Mouse (Mus musculus) neutrophil, adult 65 days (primary cell): ENCODE measurements around the gene Mtf1. TPM values are rescaled to one million over a fixed set of nuclear protein-coding genes. Genes with fewer than 3 reads are reported as not detected.

Experiments used
- total RNA-seq: library from RNA; stranded (reverse); gene quantifications from 2 replicates; pipeline ENCODE4 v1.2.4, GENCODE M21; 2023

Gene Mtf1
- 66.4 and 67.3 TPM in 2 replicates for total RNA-seq

DNA sequence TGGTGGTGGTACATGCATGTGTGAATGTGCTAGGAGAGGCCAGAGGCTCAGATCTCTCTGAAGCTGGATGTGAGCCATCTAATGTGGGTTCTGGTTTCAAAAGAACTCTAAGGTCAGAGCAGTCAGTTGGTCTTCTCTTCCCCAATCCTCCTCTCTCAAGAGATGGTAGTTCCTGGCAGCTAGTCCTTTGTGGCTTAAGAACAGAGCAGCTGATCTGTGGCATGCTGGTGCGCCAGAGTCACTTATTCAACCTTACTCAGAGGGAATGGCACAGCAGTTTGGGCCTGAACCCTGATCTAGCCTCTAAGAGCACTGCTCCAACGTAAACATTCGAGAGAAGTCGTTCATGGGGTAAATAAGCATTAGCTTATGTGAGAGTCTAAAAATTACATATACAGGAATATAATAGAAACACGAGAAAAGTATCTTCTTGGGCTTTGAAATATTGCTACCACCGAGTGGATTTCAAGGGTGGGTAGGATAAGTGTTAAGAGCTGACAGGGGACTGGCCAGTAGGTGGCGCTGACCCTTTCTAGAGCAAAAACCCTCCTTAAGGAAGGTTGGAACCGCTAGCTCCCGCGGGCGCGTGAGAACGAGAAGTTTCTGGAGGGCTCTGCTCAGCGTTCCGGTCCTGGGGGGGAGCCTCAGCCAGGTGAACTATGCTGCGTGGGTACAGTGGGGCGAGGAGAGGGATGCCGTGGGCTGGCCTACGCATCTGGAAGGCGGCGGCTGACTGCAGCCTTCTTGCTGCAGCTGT lies at the start of gene Mtf1:
Mtf1 (plus strand) TSS at position 553 of the 757 bp plus-strand sequence.

DNA sequence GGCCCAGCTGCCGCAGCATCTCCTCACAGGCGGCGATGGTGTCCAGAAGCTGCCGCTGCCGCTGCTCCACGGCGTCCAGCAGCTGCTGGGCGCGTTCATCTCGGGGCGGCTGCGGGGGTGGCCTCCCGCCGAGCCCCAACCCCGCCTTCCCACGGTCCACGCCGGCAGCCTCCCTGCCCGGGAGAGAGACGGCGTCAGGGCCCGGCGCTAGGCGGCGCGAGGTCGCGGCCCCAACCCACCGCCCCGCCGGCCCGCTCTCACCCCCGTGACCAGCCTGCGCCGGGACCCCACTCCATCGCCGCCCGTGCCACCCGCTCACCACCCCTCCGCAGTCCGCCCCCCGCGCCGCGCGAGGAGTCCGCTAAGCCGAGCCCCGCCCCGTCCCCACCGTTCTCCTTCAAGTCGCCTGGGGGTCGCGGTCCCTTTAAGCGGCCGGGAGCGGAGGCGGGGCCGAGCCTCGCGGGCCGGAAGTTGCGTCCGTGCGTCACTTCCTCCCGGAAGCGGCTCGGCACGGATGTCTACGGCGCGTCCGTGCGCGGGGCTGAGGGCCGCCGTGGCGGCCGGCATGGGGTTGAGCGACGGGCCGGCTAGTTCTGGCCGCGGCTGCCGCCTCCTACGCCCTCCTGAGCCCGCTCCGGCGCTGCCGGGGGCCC lies 48.5 kb downstream of the Mtf1 start, which contains the start of gene Yrdc:
Yrdc (plus strand) TSS at position 419 of the 653 bp plus-strand sequence.

DNA sequence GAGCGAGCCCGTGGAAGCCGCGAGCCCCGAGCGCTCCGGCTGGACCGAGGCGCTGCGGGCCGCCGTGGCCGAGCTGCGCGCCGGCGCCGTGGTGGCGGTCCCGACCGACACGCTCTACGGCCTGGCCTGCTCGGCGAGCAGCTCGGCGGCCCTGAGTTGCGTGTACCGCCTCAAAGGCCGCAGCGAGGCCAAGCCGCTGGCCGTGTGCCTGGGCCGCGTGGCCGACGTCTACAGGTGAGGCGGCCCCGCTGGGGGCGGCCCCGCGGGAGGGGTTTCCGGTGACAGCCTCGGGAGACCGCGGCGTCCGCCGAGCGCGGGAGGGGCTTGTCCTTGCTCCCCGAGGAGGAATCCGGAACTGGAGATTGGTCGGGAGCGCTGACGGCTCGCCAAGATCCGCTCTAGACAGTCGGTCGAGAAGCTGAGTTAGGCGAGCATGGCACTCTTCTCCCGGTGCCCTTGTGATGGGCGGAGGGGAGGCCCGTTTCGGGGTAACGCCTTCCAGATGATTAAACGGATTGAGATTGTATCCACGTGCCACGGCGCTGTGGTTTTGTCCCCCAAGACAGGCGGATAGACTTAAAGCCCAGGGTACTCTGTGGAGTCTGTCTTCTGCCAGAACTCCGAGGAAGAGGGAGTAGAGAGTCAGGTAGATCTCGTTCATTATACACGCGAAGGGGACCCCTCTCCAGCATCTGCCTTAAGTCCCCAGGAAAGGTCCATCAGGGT lies 49.2 kb downstream of the Mtf1 start, which contains the start of gene 1110065P20Rik:
1110065P20Rik (minus strand) TSS at position 264 of the 726 bp plus-strand sequence.

GRCm38 (mm10) chr4:124861283-124862188 lies 59.6 kb downstream of the Mtf1 start, which contains the start of gene Maneal:
TSS of gene Maneal (minus strand) at chr4:124862171.

GRCm38 (mm10) chr4:124880599-124880998 lies 78.7 kb downstream of the Mtf1 start, which contains the start of gene Epha10:
TSS of gene Epha10 (plus strand) at chr4:124880899.

Other genes starting within 250 kb of the Mtf1 start
- gene 3100002H09Rik, start 191.3 kb upstream of the Mtf1 start, total RNA-seq: not detected in 2 replicates
- gene Pou3f1, start 145.3 kb upstream of the Mtf1 start, total RNA-seq: not detected in 2 replicates
- gene Utp11, start 108.5 kb upstream of the Mtf1 start, total RNA-seq: 7.2 and 12.4 TPM in 2 replicates
- 32.5 and 35.7 TPM in 2 replicates for gene Fhl3, start 101.4 kb upstream of the Mtf1 start, total RNA-seq
- 23.7 and 26.4 TPM in 2 replicates for gene Sf3a3, start 87.3 kb upstream of the Mtf1 start, total RNA-seq
- 54.6 and 71.0 TPM in 2 replicates for gene Inpp5b, start 60.3 kb upstream of the Mtf1 start, total RNA-seq
- gene Yrdc, start 48.6 kb downstream of the Mtf1 start, total RNA-seq: 51.9 and 83.1 TPM in 2 replicates
- gene 1110065P20Rik, start 49.1 kb downstream of the Mtf1 start, total RNA-seq: 10.8 and 13.5 TPM in 2 replicates
- not detected in 2 replicates for gene Maneal, start 60.1 kb downstream of the Mtf1 start, total RNA-seq
- gene Epha10, start 78.8 kb downstream of the Mtf1 start, total RNA-seq: 0.09 TPM in 1 of 2 replicates, not detected in the other
- gene 9930104L06Rik, start 134.9 kb downstream of the Mtf1 start, total RNA-seq: 6.3 and 6.6 TPM in 2 replicates
- gene Cdca8, start 137.2 kb downstream of the Mtf1 start, total RNA-seq: 60.2 and 61.0 TPM in 2 replicates
- 2.0 and 3.6 TPM in 2 replicates for gene Rspo1, start 184.3 kb downstream of the Mtf1 start, total RNA-seq
- 67.1 and 106 TPM in 2 replicates for gene Gnl2, start 214.5 kb downstream of the Mtf1 start, total RNA-seq